Mouse (Mus musculus) frontal cortex, adult (tissue): ENCODE results near the gene Klra7.
"Not testable (repeated sequence)": the region's sequence is repeated elsewhere in the genome, so short reads cannot be mapped to it uniquely, and the experiment has no call there.

Experiments used
- ATAC-seq: cut with Nextera tagmentation; 2 replicates; pipeline ENCODE4 v1.9.2; 2017; ENCODE audit warnings: mild to moderate bottlenecking, moderate library complexity, mixed read lengths; ENCODE audit not compliant: low TSS enrichment

The Klra7 gene

GRCm38 (mm10) chr6:130233222-130233621, at the start of gene Klra7:
Gene Klra7, minus strand, starts transcription at chr6:130233322.
- ATAC-seq: no peak

- not testable (repeated sequence) for ATAC-seq
These were observed 48.7 kb upstream of the Klra7 start, which contains the start of gene Klra10 for GRCm38 (mm10) chr6:130281828-130282227. Gene Klra10, minus strand, starts transcription at chr6:130281928.

- no peak for ATAC-seq
These were observed 22.2 kb upstream of the Klra7 start for GRCm38 (mm10) chr6:130255326-130255725.

DNA sequence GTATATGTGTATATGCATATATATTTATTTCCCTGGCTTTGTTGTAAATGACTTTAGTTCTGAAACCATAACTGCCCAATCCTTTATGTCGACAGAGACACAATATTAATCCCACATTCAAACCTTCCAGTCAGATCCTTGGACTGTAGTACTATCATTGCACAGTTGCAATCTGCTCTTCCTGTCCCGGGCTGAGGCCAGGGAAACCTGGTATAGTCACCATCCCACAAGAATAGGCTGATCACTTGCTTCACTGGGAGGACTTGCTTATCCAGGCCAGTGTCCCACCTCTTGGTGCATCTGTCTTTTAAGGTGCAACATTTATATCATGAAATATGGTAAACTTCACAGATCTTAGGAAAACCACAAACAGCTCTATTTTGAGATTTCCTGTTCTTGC, 4.4 kb upstream of the Klra7 start:
- no peak for ATAC-seq

DNA sequence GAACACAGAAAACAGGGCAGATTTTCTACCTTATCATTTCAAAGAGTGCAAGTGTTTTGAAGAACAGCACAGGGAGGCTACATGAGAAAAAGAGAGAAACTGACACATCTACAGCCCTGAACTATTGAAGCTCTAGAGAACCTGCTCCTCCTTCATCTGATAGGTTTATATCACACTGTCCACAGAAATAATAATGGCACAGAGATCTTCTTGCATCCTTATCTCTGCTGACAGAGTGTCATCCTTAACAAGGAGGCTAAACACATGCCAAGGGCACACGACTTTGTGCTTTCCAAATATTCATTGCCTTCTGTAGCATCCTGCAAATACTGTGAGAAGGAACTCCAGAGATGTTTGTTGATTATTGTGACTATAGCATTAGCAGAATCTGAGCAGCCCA, 3.5 kb upstream of the Klra7 start:
- no peak for ATAC-seq

DNA sequence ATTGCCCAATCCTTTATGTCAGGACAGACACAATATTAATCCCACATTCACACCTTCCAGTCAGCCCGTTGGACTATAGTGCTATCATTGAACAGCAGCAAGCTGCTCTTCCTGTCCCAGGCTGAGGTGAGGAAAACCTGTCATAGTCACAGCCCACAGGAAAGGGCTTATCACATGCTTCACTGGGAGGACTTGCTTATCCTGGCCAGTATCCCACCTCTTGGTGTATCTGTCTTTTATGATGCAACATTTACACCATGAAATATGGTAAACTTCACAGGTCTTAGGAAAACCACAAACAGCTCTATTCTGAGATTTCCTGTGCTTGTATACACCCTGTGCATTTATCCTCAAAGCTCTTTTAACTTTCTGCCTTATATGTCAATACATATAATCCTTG, 35.7 kb downstream of the Klra7 start:
- not testable (repeated sequence) for ATAC-seq

DNA sequence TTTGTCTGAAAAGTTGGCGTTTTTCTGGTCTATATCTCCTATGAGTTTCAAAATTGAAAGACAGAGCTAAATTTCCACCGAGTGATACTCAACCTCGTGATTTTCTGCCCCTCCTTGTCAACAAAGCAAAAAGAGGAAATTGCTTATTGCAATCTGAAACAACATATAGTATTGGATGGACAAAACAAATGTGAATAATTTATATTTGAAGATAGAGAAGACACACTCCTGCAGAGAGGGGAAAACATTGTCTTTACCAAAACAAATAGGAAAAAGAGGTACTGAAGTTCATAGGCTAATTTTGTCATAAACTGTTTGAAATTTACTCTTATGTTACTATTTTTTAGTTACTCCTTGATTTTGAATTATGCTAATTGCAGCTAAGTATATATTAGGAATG, 40.1 kb downstream of the Klra7 start, which contains the start of gene Klra9:
TSS of gene Klra9 (minus strand) at position 101 of the 400 bp plus-strand sequence.
- not testable (repeated sequence) for ATAC-seq
